Mouse (Mus musculus) neural tube, embryonic 12.5 days (tissue): ENCODE data around the gene Olfr1494. TPM values are rescaled to one million over a fixed set of nuclear protein-coding genes. Genes with fewer than 3 reads are reported as not detected.

Source experiments
- ATAC-seq: fragments of 200-750 bp; cut with Nextera tagmentation; 2 replicates; pipeline ENCODE4 v1.8.0; 2017; ENCODE audit warnings: low read depth, mild to moderate bottlenecking, moderate TSS enrichment, moderate library complexity; ENCODE audit not compliant: low FRiP score
- H3K27ac ChIP-seq: fragments of 300-500 bp; sonication (generic); 2 replicates; pipeline ENCODE4 v1.5.1; 2016
- H3K27me3 ChIP-seq: fragments of 300-500 bp; sonication (generic); replicated peaks from 2 replicates; pipeline ENCODE4 v1.6.1; 2016; ENCODE audit warnings: mild to moderate bottlenecking
- H3K36me3 ChIP-seq: fragments of 300-500 bp; sonication (generic); 2 replicates; pipeline ENCODE4 v1.6.1; 2016; ENCODE audit warnings: mild to moderate bottlenecking
- H3K4me1 ChIP-seq: fragments of 300-500 bp; sonication (generic); 2 replicates; pipeline ENCODE4 v1.6.1; 2016
- H3K4me2 ChIP-seq: fragments of 300-500 bp; sonication (generic); replicated peaks from 2 replicates; pipeline ENCODE4 v1.6.1; 2016; ENCODE audit warnings: mild to moderate bottlenecking
- H3K4me3 ChIP-seq: fragments of 300-500 bp; sonication (generic); 2 replicates; pipeline ENCODE4 v1.5.1; 2016
- H3K9ac ChIP-seq: fragments of 300-500 bp; sonication (generic); 2 replicates; pipeline ENCODE4 v1.6.1; 2016; ENCODE audit warnings: mild to moderate bottlenecking
- H3K9me3 ChIP-seq: fragments of 300-500 bp; sonication (generic); 2 replicates; pipeline ENCODE4 v1.6.1; 2016; ENCODE audit warnings: mild to moderate bottlenecking
- WGBS: fragments of 180-500 bp; shearing (Covaris S2); methylation state at CpG from one replicate; pipeline ENCODE4 v1.1.7; 2016; 5-methylcytosine and 5-hydroxymethylcytosine counted together
- polyA plus RNA-seq: library from polyadenylated mRNA; unstranded; fragments of >200 nt; fragmentation: Nextera tagmentation; extraction: Ambion mirVana; gene quantifications from 2 replicates; pipeline ENCODE4 v1.2.1, GENCODE M21; 2016

The Olfr1494 gene
- polyA plus RNA-seq = not detected in 2 replicates

DNA sequence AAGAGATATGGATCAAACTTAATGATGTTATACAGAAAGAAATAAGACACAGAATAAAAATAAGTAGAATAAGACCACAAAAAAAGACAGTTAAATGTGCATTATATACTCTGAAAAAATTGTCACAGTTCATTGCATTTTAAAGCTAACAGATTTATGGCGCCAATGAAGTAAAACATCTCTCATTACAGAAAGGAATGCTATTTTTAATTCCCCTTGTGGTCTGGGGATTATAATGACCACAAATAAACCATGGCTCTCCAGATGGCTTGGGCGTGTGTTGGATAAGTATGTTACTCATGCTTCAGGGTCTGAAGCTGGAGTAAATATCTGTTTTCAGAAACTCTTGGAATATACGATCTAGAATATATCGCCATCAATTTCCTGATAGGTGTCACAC, at the start of gene Olfr1494:
Olfr1494 (plus strand) TSS at position 301 of the 400 bp plus-strand sequence.
- ATAC-seq = no peak
- Histone ChIP-seq H3K4me1 (no peaks in the 10 kb centered on the region), H3K4me3 (no peak within 1 kb of the TSS), H3K27me3 (no peaks in the 10 kb centered on the region), H3K27ac (no peak within 1 kb of the TSS), H3K36me3 (no peaks in the 10 kb centered on the region), H3K9me3 (no peaks in the 10 kb centered on the region), H3K4me2 (no peak within 1 kb of the TSS), H3K9ac (no peak within 1 kb of the TSS)
- 90% methylated on average over 4 of the region's 4 CpGs for WGBS

DNA sequence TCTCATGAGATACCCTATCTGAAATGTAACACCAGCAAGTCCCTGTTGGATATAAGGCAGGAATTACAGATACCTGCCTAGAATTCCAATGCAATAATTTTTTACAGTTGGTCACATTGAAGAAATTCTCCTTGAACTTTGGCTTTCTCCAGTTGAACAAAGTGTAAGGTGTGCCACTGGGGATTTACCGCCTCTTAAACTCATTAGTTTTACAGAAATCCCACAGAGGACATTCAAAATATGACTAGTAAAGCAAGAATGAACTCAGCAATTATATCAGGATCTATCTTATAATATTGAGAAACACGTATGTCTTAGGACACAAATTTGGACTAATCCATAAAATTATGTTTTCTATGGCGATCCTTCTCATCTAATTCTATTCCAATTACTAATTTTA, 42.6 kb upstream of the Olfr1494 start, which contains the start of gene Olfr1491:
Olfr1491 (plus strand) TSS at position 301 of the 400 bp plus-strand sequence.
- Histone ChIP-seq H3K9ac (no peak within 1 kb of the TSS), H3K4me3 (no peak within 1 kb of the TSS), H3K27me3 (no peaks in the 10 kb centered on the region), H3K9me3 (no peaks in the 10 kb centered on the region), H3K36me3 (no peaks in the 10 kb centered on the region), H3K27ac (no peak within 1 kb of the TSS), H3K4me1 (no peaks in the 10 kb centered on the region), H3K4me2 (no peak within 1 kb of the TSS)
- no peak for ATAC-seq
- WGBS = 78% methylated on average over 3 of the region's 3 CpGs

DNA sequence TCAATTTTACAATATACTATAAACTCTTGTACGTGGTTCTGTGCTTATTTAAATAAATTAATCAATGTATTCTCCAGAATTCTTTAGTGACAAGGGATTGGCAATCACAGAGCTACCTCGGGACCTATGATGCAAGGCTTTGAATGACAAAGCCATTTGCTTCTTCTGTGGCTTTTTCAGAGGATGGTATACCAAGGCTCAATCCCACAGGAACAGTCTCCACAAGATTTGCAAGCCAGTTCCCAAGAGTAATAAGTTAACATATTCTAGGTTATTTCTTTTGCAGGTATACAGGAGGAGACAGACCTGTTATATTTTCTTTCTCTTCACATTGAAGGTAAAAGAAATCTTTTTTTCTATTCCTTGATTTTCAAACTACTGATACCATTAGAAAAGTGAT, 16.6 kb upstream of the Olfr1494 start, which contains the start of gene Olfr1493-ps1:
Olfr1493-ps1 (plus strand) TSS at position 301 of the 400 bp plus-strand sequence.
- ATAC-seq = no peak
- no peak within 1 kb of the TSS for H3K9ac ChIP-seq
- H3K4me1 ChIP-seq = no peaks in the 10 kb centered on the region

DNA sequence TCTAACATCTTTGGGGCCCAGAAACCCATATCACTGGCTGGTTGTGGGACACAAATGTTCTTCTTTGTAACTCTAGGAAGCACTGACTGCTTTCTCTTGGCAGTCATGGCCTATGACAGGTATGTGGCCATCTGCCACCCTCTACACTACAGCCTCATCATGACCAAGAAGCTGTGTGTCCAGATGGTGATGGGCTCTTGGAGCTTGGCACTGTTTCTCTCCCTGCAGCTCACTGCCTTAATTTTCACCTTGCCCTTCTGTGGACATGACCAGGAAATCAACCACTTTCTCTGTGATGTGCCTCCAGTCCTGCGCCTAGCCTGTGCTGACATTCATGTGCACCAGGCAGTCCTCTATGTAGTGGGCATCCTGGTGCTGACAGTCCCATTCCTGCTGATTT, 9.8 kb downstream of the Olfr1494 start:
- no peak overlapping the region for H3K27ac ChIP-seq
- H3K9ac ChIP-seq = no peak overlapping the region
- H3K4me3 ChIP-seq = no peak overlapping the region
- H3K27me3 ChIP-seq = no peaks in the 10 kb centered on the region
- WGBS = 90% methylated on average over 1 of the region's 1 CpGs
- no peak for ATAC-seq
- no peaks in the 10 kb centered on the region for H3K36me3 ChIP-seq
- H3K9me3 ChIP-seq = no peaks in the 10 kb centered on the region
- no peak overlapping the region for H3K4me2 ChIP-seq
- no peaks in the 10 kb centered on the region for H3K4me1 ChIP-seq

More for the DNA sequence above, 16.6 kb upstream of the Olfr1494 start, which contains the start of gene Olfr1493-ps1:
- H3K4me2 ChIP-seq = no peak within 1 kb of the TSS
- H3K36me3 ChIP-seq = no peaks in the 10 kb centered on the region
- no peaks in the 10 kb centered on the region for H3K27me3 ChIP-seq
- 61% methylated on average over 2 of the region's 2 CpGs for WGBS
- no peak within 1 kb of the TSS for H3K27ac ChIP-seq
- no peak within 1 kb of the TSS for H3K4me3 ChIP-seq
- no peaks in the 10 kb centered on the region; the same call in 1 of the 2 replicates for H3K9me3 ChIP-seq

DNA sequence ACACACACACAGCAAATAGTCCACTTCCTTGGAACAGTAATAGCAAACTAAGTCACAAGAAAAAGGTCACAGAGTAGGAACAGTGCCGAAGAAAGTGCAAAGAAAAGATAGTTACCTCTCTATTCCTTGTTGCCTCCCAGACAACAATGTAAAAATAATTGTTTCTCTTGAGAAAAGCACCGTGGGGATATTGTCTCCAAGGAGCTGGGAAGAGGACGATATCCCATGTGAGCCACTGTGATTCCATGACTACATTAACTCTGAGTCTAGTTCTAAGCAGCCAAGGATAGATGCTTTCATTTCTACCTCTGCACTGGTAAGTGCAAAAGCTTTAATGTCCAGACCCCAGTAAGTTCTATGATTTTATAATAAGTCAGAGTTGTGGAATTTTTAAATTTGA, 24.8 kb downstream of the Olfr1494 start, which contains the start of gene Olfr1495:
Olfr1495 (plus strand) TSS at position 301 of the 400 bp plus-strand sequence.
- Histone ChIP-seq H3K36me3 (no peaks in the 10 kb centered on the region), H3K4me1 (no peaks in the 10 kb centered on the region), H3K27ac (no peak within 1 kb of the TSS), H3K4me3 (no peak within 1 kb of the TSS), H3K9ac (no peak within 1 kb of the TSS), H3K4me2 (no peak within 1 kb of the TSS), H3K9me3 (no peaks in the 10 kb centered on the region), H3K27me3 (no peaks in the 10 kb centered on the region)
- ATAC-seq = no peak
- WGBS = 81% methylated on average over 3 of the region's 3 CpGs

DNA sequence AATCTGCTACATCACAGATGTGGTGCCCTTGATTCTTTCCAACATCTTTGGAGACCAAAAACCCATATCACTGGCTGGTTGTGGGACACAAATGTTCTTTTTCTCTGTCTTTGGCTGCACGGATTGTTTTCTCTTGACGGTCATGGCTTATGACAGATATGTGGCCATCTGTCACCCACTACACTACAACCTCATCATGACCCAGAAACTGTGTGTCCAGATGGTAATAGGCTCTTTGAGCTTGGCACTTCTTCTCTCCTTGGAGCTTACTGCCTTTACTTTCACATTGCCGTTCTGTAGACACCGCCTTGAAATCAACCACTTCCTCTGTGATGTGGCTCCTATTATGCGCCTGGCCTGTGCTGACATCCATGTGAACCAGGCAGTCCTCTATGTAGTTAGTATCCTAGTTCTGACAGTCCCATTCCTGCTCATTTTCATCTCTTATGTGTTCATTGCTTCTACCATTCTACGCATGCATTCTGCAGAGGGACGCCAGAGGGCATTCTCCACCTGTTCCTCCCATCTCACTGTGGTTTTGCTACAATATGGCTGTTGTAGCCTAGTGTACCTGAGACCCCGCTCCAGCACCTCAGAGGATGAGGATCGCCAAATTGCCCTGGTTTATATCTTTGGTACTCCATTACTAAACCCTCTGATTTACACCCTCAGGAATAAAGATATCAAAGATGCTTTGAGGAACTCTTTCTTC, 29.2 kb downstream of the Olfr1494 start:
- no peak for ATAC-seq
- no peak overlapping the region for H3K9ac ChIP-seq

DNA sequence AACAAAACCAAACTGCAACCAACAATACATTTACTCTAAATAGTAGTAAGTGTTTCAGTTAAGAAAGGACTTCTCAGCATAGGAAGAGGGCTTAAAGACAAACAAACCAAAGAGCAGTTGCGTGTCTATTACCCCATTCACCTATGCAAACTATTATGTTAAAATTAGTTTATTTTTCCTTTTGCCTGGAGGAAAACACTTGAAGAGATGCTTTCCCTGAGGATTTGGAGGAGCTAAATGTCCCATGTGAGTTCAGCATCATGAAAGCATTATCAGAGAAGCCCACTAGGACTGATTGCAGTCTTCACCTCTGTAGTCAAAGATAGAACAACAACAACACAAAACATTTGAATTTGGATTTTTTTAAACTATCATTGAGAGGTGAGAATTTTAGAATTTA, 38.0 kb downstream of the Olfr1494 start, which contains the start of gene Olfr1496:
Olfr1496 (plus strand) TSS at position 301 of the 400 bp plus-strand sequence.
- WGBS = 84% methylated on average over 1 of the region's 1 CpGs
- H3K4me1 ChIP-seq = no peaks in the 10 kb centered on the region

More for the DNA sequence above, 29.2 kb downstream of the Olfr1494 start:
- Histone ChIP-seq H3K4me3 (no peak overlapping the region), H3K9me3 (no peaks in the 10 kb centered on the region), H3K27me3 (no peaks in the 10 kb centered on the region), H3K4me1 (no peaks in the 10 kb centered on the region), H3K4me2 (no peak overlapping the region), H3K36me3 (no peaks in the 10 kb centered on the region), H3K27ac (no peak overlapping the region)
- WGBS = 89% methylated on average over 9 of the region's 9 CpGs

DNA sequence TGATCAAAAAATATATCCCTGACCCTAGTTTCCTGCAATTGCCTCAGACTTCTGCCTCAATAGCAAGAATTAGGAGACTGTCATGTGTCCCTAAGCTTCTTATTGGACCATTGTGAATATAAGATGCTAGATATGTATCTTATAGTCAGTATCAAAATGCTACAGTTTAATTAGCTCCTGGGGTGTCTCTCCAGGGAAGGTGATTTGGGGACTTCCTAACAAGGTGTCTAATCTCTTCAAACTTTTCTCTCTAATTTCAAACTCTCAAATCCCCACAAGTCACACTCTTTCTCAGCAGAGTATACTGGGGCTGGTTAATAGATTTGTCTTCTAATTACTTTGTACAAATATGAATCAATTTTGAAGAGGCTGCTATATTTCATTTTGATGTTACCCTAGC, 58.6 kb downstream of the Olfr1494 start, which contains the start of gene Olfr1497:
Olfr1497 (minus strand) TSS at position 101 of the 400 bp plus-strand sequence.
- Histone ChIP-seq H3K27me3 (no peaks in the 10 kb centered on the region), H3K4me2 (no peak within 1 kb of the TSS), H3K9me3 (no peaks in the 10 kb centered on the region), H3K9ac (no peak within 1 kb of the TSS), H3K36me3 (no peaks in the 10 kb centered on the region), H3K4me1 (no peaks in the 10 kb centered on the region), H3K27ac (no peak within 1 kb of the TSS), H3K4me3 (no peak within 1 kb of the TSS)
- ATAC-seq = no peak

More for the DNA sequence above, 38.0 kb downstream of the Olfr1494 start, which contains the start of gene Olfr1496:
- ATAC-seq = no peak
- Histone ChIP-seq H3K4me3 (no peak within 1 kb of the TSS), H3K27me3 (no peaks in the 10 kb centered on the region), H3K9ac (no peak within 1 kb of the TSS), H3K27ac (no peak within 1 kb of the TSS), H3K4me2 (no peak within 1 kb of the TSS), H3K9me3 (no peaks in the 10 kb centered on the region), H3K36me3 (no peaks in the 10 kb centered on the region)

Other genes starting within 250 kb of the Olfr1494 start
- not detected in 2 replicates for gene Olfr1477, start 239.2 kb upstream of the Olfr1494 start, polyA plus RNA-seq
- gene Olfr1480, start 211.8 kb upstream of the Olfr1494 start, polyA plus RNA-seq = not detected in 2 replicates
- gene Olfr1484, start 156.2 kb upstream of the Olfr1494 start, polyA plus RNA-seq = not detected in 2 replicates
- gene Olfr1487, start 122.4 kb upstream of the Olfr1494 start, polyA plus RNA-seq = not detected in 2 replicates
- not detected in 2 replicates for gene Olfr1489, start 108.1 kb upstream of the Olfr1494 start, polyA plus RNA-seq
- not detected in 2 replicates for gene Olfr1490, start 88.6 kb upstream of the Olfr1494 start, polyA plus RNA-seq
- not detected in 2 replicates for gene Olfr1491, start 42.5 kb upstream of the Olfr1494 start, polyA plus RNA-seq
- not detected in 2 replicates for gene Olfr1493-ps1, start 16.4 kb upstream of the Olfr1494 start, polyA plus RNA-seq
- not detected in 2 replicates for gene Olfr1495, start 24.9 kb downstream of the Olfr1494 start, polyA plus RNA-seq
- gene Olfr1496, start 38.1 kb downstream of the Olfr1494 start, polyA plus RNA-seq = not detected in 2 replicates
- gene Olfr1497, start 58.5 kb downstream of the Olfr1494 start, polyA plus RNA-seq = not detected in 2 replicates
- gene Olfr1499, start 79.7 kb downstream of the Olfr1494 start, polyA plus RNA-seq = not detected in 2 replicates
- gene Olfr1500, start 90.8 kb downstream of the Olfr1494 start, polyA plus RNA-seq = not detected in 2 replicates
- gene Olfr1501, start 111.0 kb downstream of the Olfr1494 start, polyA plus RNA-seq = not detected in 2 replicates
- not detected in 2 replicates for gene Olfr1502, start 122.1 kb downstream of the Olfr1494 start, polyA plus RNA-seq
- not detected in 2 replicates for gene Olfr1504, start 158.2 kb downstream of the Olfr1494 start, polyA plus RNA-seq
- not detected in 2 replicates for gene Olfr1505, start 173.8 kb downstream of the Olfr1494 start, polyA plus RNA-seq